Mouse (Mus musculus): ENCODE results near the gene Trim65.

- TF ChIP-seq CTCF (IDR thresholded peaks at IDR 0.05; ENCODE audit: low read depth) (no peak), EP300 (IDR thresholded peaks at IDR 0.05; ENCODE audit: low read depth) (no peak)
Observed at GRCm38 (mm10) chr11:116074436-116074991, 56.4 kb downstream of the Trim65 start.
